ENCODE assay signal across 16 mouse cellular contexts in the genomic region with DNA sequence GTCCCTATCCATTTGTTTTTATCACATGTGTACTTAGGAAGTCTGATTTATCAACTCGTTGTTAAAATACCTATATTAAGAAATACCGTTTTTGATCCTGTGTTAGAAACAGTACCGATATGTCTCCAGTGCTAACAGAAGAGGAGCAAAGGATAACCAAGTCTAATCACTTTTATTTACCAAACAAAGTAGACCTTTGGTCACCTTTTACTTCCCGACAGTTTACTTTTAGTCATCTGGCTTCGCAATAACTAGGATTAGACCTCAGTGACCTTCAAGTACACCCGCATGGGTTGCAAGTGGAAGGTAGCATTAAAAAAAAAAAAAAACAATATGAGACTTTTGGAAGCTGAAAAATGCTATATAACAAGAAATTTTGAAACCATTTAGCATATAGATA.
"Had no signal": no experiment of that assay in that cellular context is flagged by ENCODE, and none has a peak within 500 bp of the region (broad histone marks: within the 10 kb centered on the region; RNA-seq: fewer than 3 reads in every experiment).

No protein-coding gene starts in this region.

- H3K4me3 ChIP-seq: neural tube, embryonic 13.5 days; neural tube, embryonic 15.5 days; stomach, embryonic 15.5 days had no signal

- H3K4me2 ChIP-seq: neural tube, embryonic 13.5 days; neural tube, embryonic 15.5 days; stomach, embryonic 15.5 days had no signal

- H3K4me1 ChIP-seq: neural tube, embryonic 13.5 days; neural tube, embryonic 15.5 days; stomach, embryonic 15.5 days had no signal

- H3K9me3 ChIP-seq: neural tube, embryonic 13.5 days; neural tube, embryonic 15.5 days; stomach, embryonic 15.5 days had no signal

- DNase-seq: retina, postnatal 1 day; right cerebral cortex, adult 18-20 months; right cerebral cortex, postnatal 14 days; right cerebral cortex, postnatal 25 days; right cerebral cortex, postnatal 4 days; spleen, adult 18-20 months; thymus, adult 18-20 months; thymus, adult 2 months; thymus, postnatal 14 days; thymus, postnatal 25 days; thymus, postnatal 36 days; thymus, postnatal 4 days had no signal

- H3K27ac ChIP-seq: neural tube, embryonic 13.5 days; neural tube, embryonic 15.5 days; stomach, embryonic 15.5 days; stomach, postnatal 0 days had no signal

- H3K27me3 ChIP-seq: neural tube, embryonic 13.5 days; neural tube, embryonic 15.5 days; stomach, embryonic 15.5 days had no signal

- H3K9ac ChIP-seq: neural tube, embryonic 13.5 days; neural tube, embryonic 15.5 days; stomach, embryonic 15.5 days had no signal

- H3K36me3 ChIP-seq: neural tube, embryonic 13.5 days; neural tube, embryonic 15.5 days; stomach, embryonic 15.5 days had no signal
